Mouse (Mus musculus) thymus, postnatal 4 days (tissue): ENCODE results near the gene Alpl.

Experiments used
- DNase-seq: peaks from one replicate; pipeline ENCODE4 v3.0.0; 2021

Alpl gene

DNA sequence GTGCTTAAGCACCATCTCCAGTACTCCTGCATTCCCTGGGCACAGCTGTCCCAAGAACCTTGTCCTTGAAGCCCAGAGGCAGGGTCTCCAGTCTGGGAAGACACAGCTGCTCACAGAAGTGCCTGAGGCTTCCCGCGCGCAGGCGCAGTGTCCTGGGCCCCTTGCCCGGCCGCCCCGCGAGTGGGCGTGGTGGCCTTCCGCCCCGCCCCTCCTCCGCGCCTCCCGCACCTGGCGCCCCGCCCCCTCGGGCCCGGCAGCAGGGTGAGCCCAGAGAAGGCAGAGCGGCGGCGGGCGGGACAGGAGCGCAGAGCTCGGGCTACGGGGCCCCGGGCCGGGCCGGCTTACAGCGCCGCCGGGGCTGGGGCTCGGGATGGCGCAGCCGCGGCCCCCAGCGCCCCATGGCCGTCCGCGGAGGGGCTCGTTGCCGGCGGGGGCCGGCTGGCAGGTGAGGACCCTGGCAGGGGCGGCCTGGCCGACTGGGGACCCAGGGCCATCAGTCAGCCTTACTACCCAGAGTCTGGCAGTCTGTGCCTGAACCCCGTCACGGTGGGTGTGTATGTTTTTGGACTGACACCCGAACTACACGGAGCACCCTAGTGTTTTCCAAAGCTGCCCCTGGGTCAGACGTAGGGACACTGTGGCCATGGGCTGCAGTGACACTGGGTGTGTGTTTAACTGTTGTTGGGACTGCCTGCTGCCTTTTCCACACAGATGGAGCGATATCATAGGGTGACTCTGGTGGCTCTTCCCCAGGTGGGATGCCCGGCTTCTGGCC, 88.8 kb downstream of the Alpl start:
- peak; percentile 99 for DNase-seq

GRCm38 (mm10) chr4:137706510-137706909, 89.7 kb downstream of the Alpl start:
- no peak for DNase-seq

- DNase-seq = no peak
Observed at GRCm38 (mm10) chr4:137705379-137705778, 90.8 kb downstream of the Alpl start.

DNA sequence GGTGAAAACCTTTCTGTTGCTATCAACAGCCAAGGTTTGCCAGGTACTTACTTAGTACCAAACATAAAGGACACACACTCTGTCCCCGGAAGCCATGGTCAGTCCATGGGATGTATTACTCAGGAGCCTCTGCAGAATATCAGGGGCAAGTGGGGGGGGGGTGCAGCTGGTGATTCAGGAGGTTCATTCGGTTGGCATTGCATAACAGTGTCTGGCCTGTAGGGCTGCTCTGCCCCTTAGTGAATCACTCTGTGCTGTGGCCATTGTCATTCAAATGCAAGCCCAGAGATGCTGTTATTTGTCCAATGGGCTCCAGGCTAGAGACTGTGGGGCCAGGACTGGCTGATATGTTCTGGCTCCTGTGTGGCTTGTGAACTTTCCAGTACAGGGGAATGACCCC, 91.6 kb downstream of the Alpl start:
- DNase-seq = no peak

GRCm38 (mm10) chr4:137703077-137703476, 93.1 kb downstream of the Alpl start:
- no peak for DNase-seq

GRCm38 (mm10) chr4:137700960-137701359, 95.2 kb downstream of the Alpl start:
- no peak for DNase-seq

- no peak for DNase-seq
Observed at GRCm38 (mm10) chr4:137699264-137700211, 96.6 kb downstream of the Alpl start.

DNA sequence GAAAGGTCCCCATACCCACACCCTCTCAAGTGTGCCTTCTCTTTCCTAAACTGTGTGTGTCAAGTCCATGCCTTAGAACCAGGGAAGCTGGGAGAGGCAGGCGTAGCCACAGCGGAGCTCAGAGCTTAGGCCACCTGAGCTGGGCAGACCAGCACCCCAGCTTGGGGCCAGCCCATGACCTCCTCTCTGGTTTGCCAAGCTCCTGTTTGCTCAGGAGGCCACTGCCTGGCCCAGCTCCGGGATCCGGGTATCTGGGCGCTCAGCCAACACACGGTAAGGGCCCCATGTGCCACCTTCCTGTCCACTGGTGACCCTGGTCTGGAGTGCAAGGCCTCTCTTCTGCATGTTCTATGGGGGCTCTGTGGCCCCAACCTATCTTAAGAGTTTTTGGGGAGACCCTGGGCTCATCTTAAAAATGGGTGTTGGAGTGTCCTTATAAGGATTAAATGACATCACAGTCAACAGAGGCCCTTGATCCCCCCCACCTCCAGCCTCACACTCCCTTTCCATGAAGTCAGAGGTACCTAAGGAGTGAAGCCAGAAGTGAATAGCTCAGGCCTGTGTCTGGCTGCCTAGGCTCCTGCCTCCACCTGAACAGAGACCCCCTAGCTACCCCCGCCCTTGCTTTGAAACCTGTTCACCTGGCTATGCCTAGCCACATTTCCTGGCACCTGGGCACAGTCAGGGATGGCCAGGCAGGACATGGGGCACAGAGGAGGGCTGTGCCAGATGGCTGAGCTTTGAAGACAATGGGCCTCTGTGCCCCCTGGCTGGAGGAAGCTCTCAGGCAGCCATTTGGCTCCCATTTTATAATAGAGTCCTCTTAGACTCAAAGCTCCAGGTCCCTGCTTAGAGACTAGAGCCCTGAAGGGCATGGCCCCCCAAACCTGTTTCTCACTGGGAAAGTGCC, 97.9 kb downstream of the Alpl start:
- DNase-seq = no peak

DNA sequence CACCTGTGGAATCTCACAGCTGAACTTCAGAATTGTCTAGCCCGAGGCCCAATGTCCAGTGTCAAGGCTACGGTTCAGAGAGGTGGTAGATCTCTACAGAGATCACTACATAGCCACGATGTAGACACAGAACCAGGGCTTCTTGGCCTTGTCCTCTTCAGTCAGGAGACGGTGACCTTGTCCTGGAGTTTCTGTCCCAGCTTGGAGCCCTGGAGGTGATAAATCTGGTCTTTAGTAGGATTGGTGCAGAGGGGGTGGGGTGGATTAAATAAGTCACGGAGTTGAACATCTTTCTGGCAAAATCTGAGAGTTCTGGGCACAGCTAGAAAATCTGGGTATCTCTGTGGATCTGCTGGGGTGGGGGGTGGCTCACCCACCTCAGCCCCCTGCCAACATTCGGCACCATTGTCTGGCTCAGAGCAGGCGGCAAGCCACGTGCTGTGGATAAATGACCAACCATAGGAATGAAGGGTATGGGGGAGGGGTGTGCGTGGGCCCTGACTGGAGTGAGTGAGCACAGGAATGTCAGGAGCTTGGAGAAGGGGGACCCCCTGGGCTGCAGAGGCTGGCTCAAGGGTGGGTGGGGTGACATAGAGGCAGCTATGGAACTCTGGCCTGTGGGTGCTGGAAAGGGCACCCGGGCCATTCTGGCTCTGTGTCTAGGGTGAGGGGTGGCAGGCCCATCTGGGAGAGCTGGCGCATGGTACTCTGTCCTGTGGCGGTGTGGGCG, 98.9 kb downstream of the Alpl start:
- DNase-seq = no peak

- no peak for DNase-seq
Observed at GRCm38 (mm10) chr4:137695900-137696299, 100.3 kb downstream of the Alpl start.

DNA sequence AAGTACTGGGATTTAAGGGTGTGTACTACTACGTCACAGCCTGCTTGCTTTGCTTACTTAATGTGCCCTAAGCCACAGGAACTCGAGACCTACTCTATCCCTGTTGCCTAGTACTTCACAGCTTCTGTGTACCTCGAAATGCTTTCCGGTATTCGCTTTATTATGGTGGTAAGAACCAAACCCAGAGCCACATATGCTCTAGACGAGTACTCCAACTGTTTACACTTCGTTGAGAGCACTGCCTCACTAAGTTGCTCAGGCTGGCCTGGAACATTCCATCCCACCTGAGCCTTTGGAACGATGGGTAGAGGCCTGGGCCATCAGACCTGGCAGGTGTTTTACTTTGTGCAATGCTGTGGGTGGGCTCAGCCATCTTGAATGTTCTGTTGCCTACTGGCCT, 100.9 kb downstream of the Alpl start:
- DNase-seq = no peak

- DNase-seq = no peak
Observed at GRCm38 (mm10) chr4:137692107-137692902, 103.9 kb downstream of the Alpl start.
